Mouse (Mus musculus) megakaryocyte, embryonic 14.5 days (primary cell): ENCODE data around the gene Adrb1.

Source experiments
- FLI1 ChIP-seq: IDR thresholded peaks from 2 replicates; pipeline ENCODE4 v1.6.1; 2012; ENCODE audit warnings: low read length, inconsistent platforms, mixed read lengths
- GATA1 ChIP-seq: IDR thresholded peaks from 3 replicates; pipeline ENCODE4 v1.6.1; 2012; ENCODE audit warnings: mixed read lengths, low read length, inconsistent platforms, borderline replicate concordance

DNA sequence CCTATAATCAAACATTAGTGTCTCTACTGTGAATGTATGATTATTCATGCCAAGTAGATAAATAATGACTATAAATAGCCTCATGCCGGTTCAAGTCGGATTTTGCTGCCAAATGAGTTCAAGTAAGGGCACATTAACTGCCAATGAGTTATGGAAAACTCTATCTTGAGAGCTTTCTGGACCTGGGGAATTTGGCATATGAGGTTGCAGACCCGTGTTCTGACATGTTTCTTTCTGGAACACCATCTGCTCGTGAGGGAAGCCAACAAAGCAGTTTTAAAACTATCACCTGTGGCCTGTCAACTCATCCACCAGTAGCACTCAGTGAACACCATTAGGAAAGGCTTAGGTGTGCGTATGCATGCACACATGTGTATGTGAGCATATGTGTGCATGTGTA lies 14.3 kb downstream of the Adrb1 start:
- no peak for TF ChIP-seq GATA1
- no peak for TF ChIP-seq FLI1
